Mouse (Mus musculus): ENCODE data around the gene Cfap298.

The Cfap298 gene

GRCm38 (mm10) chr16:90934687-90935328 lies at the start of gene Cfap298:
Gene Cfap298, minus strand, starts transcription at chr16:90935114.
- in situ Hi-C loops (cut with MboI, MseI): loop anchor here (5.0 kb wide), 1 partner anchor 87 kb away; no protein-coding TSS in a partner anchor

GRCm38 (mm10) chr16:90971004-90971403 lies 36.1 kb upstream of the Cfap298 start:
- in situ Hi-C loops (cut with MboI, MseI): no loop called here

GRCm38 (mm10) chr16:90966241-90966640 lies 31.3 kb upstream of the Cfap298 start:
- in situ Hi-C loops (cut with MboI, MseI): no loop called here

- in situ Hi-C loops (cut with MboI, MseI): no loop called here
These were observed 29.4 kb upstream of the Cfap298 start for GRCm38 (mm10) chr16:90964302-90964701.

GRCm38 (mm10) chr16:90963866-90964265 lies 29.0 kb upstream of the Cfap298 start:
- in situ Hi-C loops (cut with MboI, MseI): no loop called here

GRCm38 (mm10) chr16:90963231-90963630 lies 28.3 kb upstream of the Cfap298 start:
- in situ Hi-C loops (cut with MboI, MseI): no loop called here

GRCm38 (mm10) chr16:90958301-90959085 lies 23.6 kb upstream of the Cfap298 start:
- in situ Hi-C loops (cut with MboI, MseI): no loop called here

GRCm38 (mm10) chr16:90955494-90955893 lies 20.6 kb upstream of the Cfap298 start:
- in situ Hi-C loops (cut with MboI, MseI): no loop called here

- in situ Hi-C loops (cut with MboI, MseI): no loop called here
These were observed 18.9 kb upstream of the Cfap298 start for GRCm38 (mm10) chr16:90953770-90954169.

- in situ Hi-C loops (cut with MboI, MseI): no loop called here
These were observed 18.2 kb upstream of the Cfap298 start for GRCm38 (mm10) chr16:90953147-90953546.

GRCm38 (mm10) chr16:90950354-90950963 lies 15.5 kb upstream of the Cfap298 start:
- in situ Hi-C loops (cut with MboI, MseI): no loop called here

GRCm38 (mm10) chr16:90946977-90947376 lies 12.1 kb upstream of the Cfap298 start:
- in situ Hi-C loops (cut with MboI, MseI): no loop called here

GRCm38 (mm10) chr16:90941246-90941645 lies 6.3 kb upstream of the Cfap298 start:
- in situ Hi-C loops (cut with MboI, MseI): no loop called here

GRCm38 (mm10) chr16:90934193-90934686 lies 674 bp downstream of the Cfap298 start:
- in situ Hi-C loops (cut with MboI, MseI): no loop called here

- in situ Hi-C loops (cut with MboI, MseI): no loop called here
These were observed 1.3 kb downstream of the Cfap298 start for GRCm38 (mm10) chr16:90933534-90934176.

- in situ Hi-C loops (cut with MboI, MseI): no loop called here
These were observed 7.5 kb downstream of the Cfap298 start for GRCm38 (mm10) chr16:90927446-90927845.

- in situ Hi-C loops (cut with MboI, MseI): no loop called here
These were observed 9.5 kb downstream of the Cfap298 start for GRCm38 (mm10) chr16:90925461-90925860.

- in situ Hi-C loops (cut with MboI, MseI): no loop called here
These were observed 10.1 kb downstream of the Cfap298 start for GRCm38 (mm10) chr16:90924606-90925370.

GRCm38 (mm10) chr16:90921471-90922159 lies 13.3 kb downstream of the Cfap298 start:
- in situ Hi-C loops (cut with MboI, MseI): no loop called here

- in situ Hi-C loops (cut with MboI, MseI): no loop called here
These were observed 17.8 kb downstream of the Cfap298 start for GRCm38 (mm10) chr16:90917156-90917555.
